Mouse (Mus musculus): ENCODE measurements at regions not wholly inside any gene's neighbourhood (a gene's known extent, or its start where the extent isn't known, plus 50 kb on each side); places are given as distances from the start of the nearest gene placed in this dataset.

DNA sequence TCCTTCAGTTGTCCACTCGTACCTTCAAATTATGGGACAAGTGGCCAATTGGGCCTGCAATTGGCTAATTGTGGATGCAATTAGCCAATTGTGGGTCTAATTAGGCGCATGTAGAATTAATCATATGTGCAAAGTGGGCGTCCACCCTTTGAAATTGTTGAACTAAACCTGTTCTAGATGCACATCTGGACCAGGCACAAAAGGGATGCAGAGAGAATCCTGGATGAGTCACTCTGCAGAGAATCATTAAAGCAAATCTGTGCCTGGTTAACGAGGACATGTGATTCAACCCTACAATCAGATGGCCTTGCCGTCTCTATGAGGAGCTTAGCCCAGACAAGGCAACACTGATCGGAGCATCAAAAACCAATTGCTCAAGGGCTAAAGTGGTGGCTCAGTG is 393.0 kb upstream of the 3110018I06Rik start:
- no peak for DNase-seq (ENCODE audit: extremely low spot score)

GRCm38 (mm10) chr12:107104570-107104969 is 383.9 kb upstream of the 3110018I06Rik start:
- no peak for DNase-seq (ENCODE audit: extremely low spot score)

GRCm38 (mm10) chr12:107105017-107105416 is 383.4 kb upstream of the 3110018I06Rik start:
- no peak for DNase-seq (ENCODE audit: extremely low spot score)

DNA sequence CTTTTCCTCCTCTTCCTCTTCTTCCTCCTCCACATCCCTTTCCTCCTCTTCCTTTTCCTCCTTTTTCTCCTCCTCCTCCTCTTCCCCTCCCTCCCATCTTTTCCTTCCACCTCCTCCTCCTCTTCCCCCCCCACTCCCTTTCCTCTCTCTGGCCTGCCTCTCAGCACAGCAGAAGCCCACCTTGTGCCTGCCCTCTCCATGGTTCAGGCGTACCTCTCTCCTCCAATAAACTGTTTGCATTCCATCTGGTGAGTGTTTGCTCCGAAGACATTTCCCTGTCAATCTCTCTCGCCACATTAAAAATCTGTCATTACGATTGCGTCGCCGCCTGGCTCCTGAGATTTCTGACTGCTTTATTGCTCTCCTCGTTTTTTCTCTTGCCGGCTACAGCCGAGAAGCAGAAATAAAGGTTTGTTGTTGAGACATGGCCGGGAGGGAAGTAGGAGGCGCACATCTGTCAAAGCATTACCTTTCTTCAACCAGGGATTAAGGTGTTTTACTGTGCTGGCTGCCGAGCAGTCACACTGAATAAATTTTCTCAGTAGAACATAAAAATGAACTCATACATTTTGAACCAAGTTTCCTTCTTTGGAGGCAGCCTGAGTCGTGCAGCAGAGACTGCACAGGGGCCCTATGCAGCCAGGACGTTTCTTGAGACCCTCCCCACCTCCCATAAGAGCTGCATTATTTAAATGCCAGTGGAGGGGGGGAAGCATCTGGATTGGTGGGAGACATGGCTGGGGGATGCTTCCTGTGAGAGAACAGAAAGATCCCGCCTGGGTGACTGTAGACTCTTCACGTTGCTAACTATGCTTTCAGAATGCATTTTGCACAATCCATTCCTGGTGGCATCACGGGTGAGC is 376.3 kb upstream of the 3110018I06Rik start:
- DNase-seq (ENCODE audit: extremely low spot score): no peak

DNA sequence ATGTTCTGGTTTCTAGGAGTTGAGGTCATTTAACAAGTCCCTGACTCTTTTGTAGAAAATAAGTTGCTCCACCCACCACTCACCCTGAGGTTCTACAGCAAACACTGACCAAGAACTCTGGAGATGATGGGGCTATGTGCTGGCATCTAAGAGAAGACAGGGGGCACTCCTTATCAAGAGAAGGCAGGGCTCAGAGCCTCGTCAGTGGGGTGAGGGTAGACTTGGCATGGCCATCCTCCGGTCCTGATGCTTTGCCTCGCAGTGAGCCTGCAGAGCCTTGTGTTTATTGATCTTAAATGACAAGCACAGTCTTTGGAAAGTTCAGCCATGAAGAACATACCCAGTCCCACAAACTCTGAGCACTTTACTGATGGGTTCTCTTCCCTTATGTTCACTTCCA is 370.1 kb upstream of the 3110018I06Rik start:
- DNase-seq (ENCODE audit: extremely low spot score): no peak

DNA sequence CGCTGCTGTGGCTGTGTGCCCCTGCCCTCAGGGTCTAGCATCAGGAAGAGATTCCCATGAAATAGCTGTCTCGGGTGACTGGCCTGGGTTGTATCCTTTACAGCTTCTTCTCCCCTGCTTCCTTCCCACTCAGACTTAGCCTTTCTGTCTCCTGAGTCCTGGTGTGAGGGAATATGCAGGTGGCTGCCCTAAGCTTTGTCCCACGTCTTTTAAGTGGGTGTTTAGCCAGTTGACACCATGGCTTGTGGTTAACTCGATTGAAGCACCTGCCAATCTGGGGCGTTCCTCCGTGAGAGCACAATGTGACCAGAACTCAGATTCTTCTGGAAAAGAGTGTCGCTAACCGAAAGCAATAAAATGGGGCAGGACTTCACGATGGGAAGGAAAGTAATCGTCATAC is 369.4 kb upstream of the 3110018I06Rik start:
- no peak for DNase-seq (ENCODE audit: extremely low spot score)

DNA sequence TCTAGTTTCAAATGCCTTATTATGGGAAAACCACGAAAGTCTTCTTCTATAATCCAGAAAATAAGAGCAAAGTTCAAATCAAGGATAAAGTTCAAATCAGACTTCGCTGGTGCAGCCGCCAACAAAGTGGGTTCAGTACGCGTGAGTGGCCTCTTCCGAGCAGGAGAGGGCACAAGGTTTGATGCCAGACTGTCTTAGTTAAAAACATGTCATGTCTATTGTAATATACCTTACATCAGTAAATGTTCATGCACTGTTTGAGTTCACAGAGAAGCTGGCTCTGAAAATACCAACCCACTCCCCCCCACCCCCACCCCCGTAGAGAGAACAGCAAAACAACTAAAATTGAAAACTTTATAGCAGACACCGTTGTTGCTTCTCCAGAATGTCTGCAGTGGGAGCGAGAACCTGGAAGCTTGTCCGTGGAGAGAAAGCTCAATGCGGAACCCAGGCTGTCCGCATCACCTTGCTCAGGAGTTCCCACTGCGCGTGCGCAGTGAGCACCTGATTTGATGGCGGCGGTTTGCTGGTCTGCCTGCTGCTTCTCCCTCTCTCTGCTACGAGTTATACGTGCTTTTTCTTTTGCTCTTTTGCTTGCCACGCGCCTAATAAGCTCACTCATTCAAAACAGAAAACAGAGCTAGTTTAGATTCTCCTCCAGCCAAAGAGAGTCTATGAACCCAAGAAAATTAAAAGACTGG is 367.8 kb upstream of the 3110018I06Rik start:
- DNase-seq (ENCODE audit: extremely low spot score): no peak

GRCm38 (mm10) chr12:107121990-107122389 is 366.4 kb upstream of the 3110018I06Rik start:
- no peak for DNase-seq (ENCODE audit: extremely low spot score)

DNA sequence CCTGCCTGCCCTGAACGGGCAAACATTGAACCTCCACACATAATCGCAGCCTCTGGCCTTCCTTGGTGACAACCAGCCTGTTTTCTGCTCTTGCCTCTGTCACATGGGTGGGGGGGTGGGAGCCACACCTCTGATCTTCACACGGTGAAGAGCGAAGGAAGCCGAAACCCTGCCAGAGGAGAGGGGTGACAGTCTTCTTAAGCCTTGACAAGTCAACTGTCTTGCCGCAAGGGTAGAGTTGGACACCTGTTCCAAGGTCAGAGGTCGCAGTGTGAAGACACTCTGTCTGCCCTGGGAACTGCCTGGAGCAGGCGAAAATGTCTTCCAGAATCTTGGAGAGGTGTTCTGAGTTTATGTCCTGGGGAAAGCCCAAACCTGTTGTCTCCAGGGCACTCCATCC is 364.8 kb upstream of the 3110018I06Rik start:
- no peak for DNase-seq (ENCODE audit: extremely low spot score)

- no peak for DNase-seq (ENCODE audit: extremely low spot score)
These were observed 364.1 kb upstream of the 3110018I06Rik start for GRCm38 (mm10) chr12:107124263-107124885.

- no peak for DNase-seq (ENCODE audit: extremely low spot score)
These were observed 363.2 kb upstream of the 3110018I06Rik start for GRCm38 (mm10) chr12:107125201-107125600.

DNA sequence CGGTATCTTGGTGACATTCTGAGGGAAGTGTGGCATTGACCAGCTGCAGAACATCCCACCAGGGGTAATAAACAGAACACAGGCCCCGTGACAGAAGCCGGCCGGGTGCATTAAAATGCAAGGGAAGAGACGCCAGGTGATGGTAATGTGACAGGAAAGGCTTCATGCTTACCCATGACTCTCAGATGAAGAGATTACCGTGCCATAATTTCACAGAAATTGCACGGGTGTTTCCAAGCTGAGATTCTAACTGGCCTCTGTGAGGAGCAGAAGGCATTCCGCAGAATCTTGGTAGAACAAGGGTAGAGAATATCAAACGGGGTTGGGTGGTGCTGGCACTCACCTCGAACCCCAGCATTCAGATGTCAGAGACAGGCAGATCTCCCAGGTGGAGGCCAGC is 362.4 kb upstream of the 3110018I06Rik start:
- DNase-seq (ENCODE audit: extremely low spot score): no peak

GRCm38 (mm10) chr12:107127591-107127990 is 360.8 kb upstream of the 3110018I06Rik start:
- DNase-seq (ENCODE audit: extremely low spot score): no peak

DNA sequence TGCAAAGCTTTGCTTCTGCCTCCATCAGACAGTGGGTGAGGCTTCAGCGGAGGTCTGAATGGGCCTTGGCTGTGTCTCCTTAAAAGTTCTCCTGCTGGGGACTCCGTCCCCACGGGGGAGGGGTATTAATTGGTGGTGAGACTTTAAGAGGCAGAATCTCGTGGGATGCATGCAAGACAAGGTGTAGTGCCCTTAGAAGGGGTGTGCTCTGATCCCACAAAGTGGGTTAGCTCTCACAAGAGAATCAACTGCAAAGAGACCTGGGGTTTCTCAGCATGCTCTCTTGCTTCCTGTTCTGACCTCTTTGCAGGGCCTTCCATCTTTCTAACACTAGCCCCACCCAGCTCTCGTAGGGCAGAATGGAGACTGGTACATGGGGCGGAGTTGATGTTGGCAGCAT is 359.2 kb upstream of the 3110018I06Rik start:
- no peak for DNase-seq (ENCODE audit: extremely low spot score)

GRCm38 (mm10) chr12:107131351-107131750 is 357.1 kb upstream of the 3110018I06Rik start:
- DNase-seq (ENCODE audit: extremely low spot score): no peak

DNA sequence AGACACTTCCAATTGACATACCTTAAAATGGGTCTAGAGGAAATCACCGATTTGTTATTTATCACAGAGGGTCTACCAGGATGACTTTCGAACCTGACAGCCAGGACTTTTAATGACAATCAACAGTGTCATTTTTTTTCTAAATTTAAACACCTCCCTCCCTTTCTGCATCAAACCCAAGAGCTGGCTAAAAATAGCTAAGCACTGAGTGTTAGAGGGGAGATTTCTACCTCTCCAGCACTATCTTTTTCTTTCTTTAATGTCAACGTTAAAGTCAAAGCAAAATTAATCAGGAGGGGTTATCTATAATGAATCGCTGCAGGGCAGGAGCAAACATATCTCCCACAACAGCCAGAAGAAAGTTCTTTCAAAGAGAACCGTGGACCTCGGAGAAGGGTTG is 356.6 kb upstream of the 3110018I06Rik start:
- DNase-seq (ENCODE audit: extremely low spot score): no peak

GRCm38 (mm10) chr12:107132501-107132900 is 355.9 kb upstream of the 3110018I06Rik start:
- no peak for DNase-seq (ENCODE audit: extremely low spot score)

DNA sequence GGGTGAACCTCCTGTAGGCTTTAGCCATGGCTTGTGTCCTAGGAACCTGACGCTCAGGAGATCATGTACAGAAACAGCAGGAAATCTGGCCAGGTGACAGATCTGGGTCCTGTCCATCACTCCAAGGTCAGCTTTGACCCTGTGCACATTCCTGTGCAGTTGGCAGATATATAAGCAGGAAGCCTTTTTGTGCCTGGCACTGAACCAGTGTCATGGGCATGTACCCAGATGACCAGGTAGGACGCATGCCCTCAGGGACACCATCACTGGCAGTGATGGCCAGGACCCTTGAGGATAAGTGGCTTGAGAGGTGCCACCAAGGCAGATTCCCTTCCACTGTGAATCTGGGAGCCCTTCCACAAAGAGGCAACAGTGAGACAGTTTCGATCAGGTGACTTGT is 354.1 kb upstream of the 3110018I06Rik start:
- no peak for DNase-seq (ENCODE audit: extremely low spot score)

DNA sequence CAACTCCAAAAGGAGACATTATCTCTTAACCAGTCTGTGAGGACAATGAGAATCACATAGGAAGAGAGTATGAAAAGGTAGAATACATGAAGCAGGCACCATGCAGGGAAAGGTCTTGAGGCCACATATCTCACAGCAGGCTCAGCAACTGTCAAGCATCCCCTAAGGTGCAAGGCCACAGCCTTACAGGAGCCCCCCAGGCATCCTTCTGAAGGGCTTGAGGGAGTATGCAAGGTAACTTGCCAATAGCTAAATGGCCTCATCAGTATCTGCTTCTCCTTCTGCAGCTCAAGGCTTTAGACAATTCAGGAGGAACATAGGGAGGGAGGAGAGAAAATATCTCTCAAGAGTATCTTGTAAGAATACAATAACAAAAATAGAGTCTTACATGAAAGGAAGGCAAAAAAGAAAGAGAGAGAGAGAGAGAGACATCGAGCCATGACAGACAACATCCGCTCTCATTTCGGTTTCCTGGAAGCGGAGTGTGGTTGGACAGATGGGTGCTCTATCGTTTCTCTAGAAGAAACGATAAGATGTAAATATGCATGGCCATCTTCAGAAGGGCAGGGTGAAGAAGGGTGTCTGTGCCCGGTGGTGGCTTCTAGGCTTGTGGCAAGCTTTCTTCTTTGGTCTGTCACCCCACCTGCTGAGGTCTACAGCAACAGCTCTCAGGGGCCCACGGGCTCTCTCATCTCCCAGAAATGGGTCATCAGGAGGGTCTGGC is 349.6 kb upstream of the 3110018I06Rik start:
- DNase-seq (ENCODE audit: extremely low spot score): no peak

- no peak for DNase-seq (ENCODE audit: extremely low spot score)
These were observed 347.4 kb upstream of the 3110018I06Rik start for GRCm38 (mm10) chr12:107140957-107141595.

GRCm38 (mm10) chr12:107142226-107142625 is 346.2 kb upstream of the 3110018I06Rik start:
- no peak for DNase-seq (ENCODE audit: extremely low spot score)
